Mouse (Mus musculus) neutrophil, adult 5-6 weeks (primary cell): ENCODE measurements at regions not wholly inside any gene's neighbourhood (a gene's known extent, or its start where the extent isn't known, plus 50 kb on each side); places are given as distances from the start of the nearest gene placed in this dataset.

Experiments used
- ATAC-seq: fragments of 151-379, 151-347 bp; 2 replicates; pipeline ENCODE4 v1.8.0; 2017; ENCODE audit warnings: mild to moderate bottlenecking, moderate TSS enrichment; ENCODE audit not compliant: insufficient number of reproducible peaks, poor library complexity, low FRiP score, severe bottlenecking; ENCODE audit errors: extremely low read depth

GRCm38 (mm10) chr19:15357181-15357580, 590.0 kb downstream of the Psat1 start:
- no peak for ATAC-seq

- ATAC-seq: no peak
These were observed 598.8 kb downstream of the Psat1 start for GRCm38 (mm10) chr19:15348356-15348755.

- no peak for ATAC-seq
These were observed 604.9 kb downstream of the Psat1 start for GRCm38 (mm10) chr19:15342229-15342628.

- ATAC-seq: no peak
These were observed 606.7 kb downstream of the Psat1 start for GRCm38 (mm10) chr19:15340305-15340983.

GRCm38 (mm10) chr19:15339979-15340304, 607.2 kb downstream of the Psat1 start:
- no peak for ATAC-seq

GRCm38 (mm10) chr19:15330155-15330554, 617.0 kb downstream of the Psat1 start:
- ATAC-seq: no peak

- ATAC-seq: no peak
These were observed 647.7 kb downstream of the Psat1 start for GRCm38 (mm10) chr19:15299474-15299873.

- ATAC-seq: no peak
These were observed 662.1 kb downstream of the Psat1 start for GRCm38 (mm10) chr19:15285016-15285415.

GRCm38 (mm10) chr19:15242781-15243180, 644.9 kb upstream of the Tle4 start:
- no peak for ATAC-seq

- no peak for ATAC-seq
These were observed 632.5 kb upstream of the Tle4 start for GRCm38 (mm10) chr19:15230129-15230927.

- ATAC-seq: no peak
These were observed 619.5 kb upstream of the Tle4 start for GRCm38 (mm10) chr19:15217387-15217786.

- ATAC-seq: no peak
These were observed 616.8 kb upstream of the Tle4 start for GRCm38 (mm10) chr19:15214651-15215050.

GRCm38 (mm10) chr19:15212881-15213280, 615.0 kb upstream of the Tle4 start:
- ATAC-seq: no peak

GRCm38 (mm10) chr19:15203039-15203438, 605.2 kb upstream of the Tle4 start:
- no peak for ATAC-seq

GRCm38 (mm10) chr19:15201262-15201661, 603.4 kb upstream of the Tle4 start:
- ATAC-seq: no peak

- ATAC-seq: no peak
These were observed 602.9 kb upstream of the Tle4 start for GRCm38 (mm10) chr19:15200792-15201191.

GRCm38 (mm10) chr19:15200361-15200760, 602.5 kb upstream of the Tle4 start:
- no peak for ATAC-seq

GRCm38 (mm10) chr19:15199692-15200091, 601.8 kb upstream of the Tle4 start:
- ATAC-seq: no peak

GRCm38 (mm10) chr19:15175221-15175620, 577.4 kb upstream of the Tle4 start:
- no peak for ATAC-seq

- ATAC-seq: no peak
These were observed 575.5 kb upstream of the Tle4 start for GRCm38 (mm10) chr19:15173301-15173700.

GRCm38 (mm10) chr19:15167184-15167583, 569.3 kb upstream of the Tle4 start:
- ATAC-seq: no peak
